Mouse (Mus musculus) forebrain, embryonic 15.5 days (tissue): Measurements from ENCODE around the gene Coro2b. TPM values are rescaled to one million over a fixed set of nuclear protein-coding genes. Genes with fewer than 3 reads are reported as not detected.

Experiments used
- ATAC-seq: fragments of 200-750 bp; cut with Nextera tagmentation; replicated peaks from 2 replicates; pipeline ENCODE4 v1.8.0; 2017; ENCODE audit warnings: mild to moderate bottlenecking, moderate TSS enrichment, moderate library complexity
- H3K27ac ChIP-seq: fragments of 300-500 bp; sonication (generic); replicated peaks from 2 replicates; pipeline ENCODE4 v1.5.1; 2015; ENCODE audit warnings: mild to moderate bottlenecking, inconsistent platforms
- H3K27me3 ChIP-seq: fragments of 300-500 bp; sonication (generic); 2 replicates; pipeline ENCODE4 v1.6.1; 2015; ENCODE audit warnings: inconsistent platforms
- H3K36me3 ChIP-seq: fragments of 300-500 bp; sonication (generic); 2 replicates; pipeline ENCODE4 v1.6.1; 2015; ENCODE audit warnings: mild to moderate bottlenecking, inconsistent platforms
- H3K4me1 ChIP-seq: fragments of 300-500 bp; sonication (generic); 2 replicates; pipeline ENCODE4 v1.6.1; 2015; ENCODE audit warnings: inconsistent platforms
- H3K4me2 ChIP-seq: fragments of 300-500 bp; sonication (generic); replicated peaks from 2 replicates; pipeline ENCODE4 v1.6.1; 2015; ENCODE audit warnings: mild to moderate bottlenecking, inconsistent platforms
- H3K4me3 ChIP-seq: fragments of 300-500 bp; sonication (generic); 2 replicates; pipeline ENCODE4 v1.5.1; 2015; ENCODE audit warnings: mild to moderate bottlenecking, inconsistent platforms
- H3K9ac ChIP-seq: fragments of 300-500 bp; sonication (generic); replicated peaks from 2 replicates; pipeline ENCODE4 v1.6.1; 2015; ENCODE audit warnings: mild to moderate bottlenecking, inconsistent platforms
- H3K9me3 ChIP-seq: fragments of 300-500 bp; sonication (generic); 2 replicates; pipeline ENCODE4 v1.6.1; 2016; ENCODE audit warnings: inconsistent platforms
- WGBS: fragments of 180-500 bp; shearing (Covaris S2); methylation state at CpG from one replicate; pipeline ENCODE4 v1.1.7; 2015; ENCODE audit warnings: mixed read lengths; 5-methylcytosine and 5-hydroxymethylcytosine counted together
- polyA plus RNA-seq: library from polyadenylated mRNA; unstranded; fragments of >200 nt; fragmentation: Nextera tagmentation; extraction: Ambion mirVana; gene quantifications from 2 replicates; pipeline ENCODE4 v1.2.1, GENCODE M21; 2015

The Coro2b gene
- polyA plus RNA-seq, 1 experiment from 2014 or later, result 41.0 TPM

DNA sequence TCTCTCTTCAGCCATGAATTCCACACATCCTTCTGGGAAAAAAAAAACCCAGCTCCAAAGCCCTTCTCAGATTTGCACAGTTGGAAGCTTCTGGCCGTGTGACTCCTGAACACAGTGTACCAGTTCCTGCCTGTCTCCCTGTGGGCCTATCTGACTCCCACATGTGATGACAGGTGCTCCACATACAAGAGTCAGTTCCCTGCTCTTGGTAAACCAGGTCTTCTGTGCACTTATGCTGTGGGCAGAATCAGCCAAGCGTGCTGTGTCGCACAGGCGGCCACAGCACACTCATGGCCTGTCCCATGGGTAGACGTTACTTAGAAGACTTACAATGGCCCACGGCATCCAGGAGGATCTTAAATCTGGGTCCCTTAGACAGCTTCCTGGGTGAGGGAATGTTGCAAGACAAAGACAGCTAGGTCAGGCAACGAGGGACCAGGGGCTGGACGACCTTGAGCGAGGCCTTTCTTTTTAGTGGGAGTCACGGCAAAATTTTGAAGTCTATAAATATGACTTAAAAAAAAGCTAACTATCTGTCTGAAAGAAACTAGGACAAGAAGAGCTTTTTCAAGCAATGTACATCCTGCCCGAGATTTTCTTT, 30.3 kb downstream of the Coro2b start:
- no peaks in the 10 kb centered on the region for H3K9me3 ChIP-seq
- H3K4me3 ChIP-seq, result no peak overlapping the region
- no peak overlapping the region for H3K9ac ChIP-seq
- H3K4me1 ChIP-seq, result peaks cover 45% of the 10 kb centered on the region
- no peak for ATAC-seq
- H3K36me3 ChIP-seq, result no peaks in the 10 kb centered on the region
- no peaks in the 10 kb centered on the region for H3K27me3 ChIP-seq
- no peak overlapping the region for H3K4me2 ChIP-seq
- WGBS, result 91% methylated on average over 11 of the region's 11 CpGs
- no peak overlapping the region for H3K27ac ChIP-seq

DNA sequence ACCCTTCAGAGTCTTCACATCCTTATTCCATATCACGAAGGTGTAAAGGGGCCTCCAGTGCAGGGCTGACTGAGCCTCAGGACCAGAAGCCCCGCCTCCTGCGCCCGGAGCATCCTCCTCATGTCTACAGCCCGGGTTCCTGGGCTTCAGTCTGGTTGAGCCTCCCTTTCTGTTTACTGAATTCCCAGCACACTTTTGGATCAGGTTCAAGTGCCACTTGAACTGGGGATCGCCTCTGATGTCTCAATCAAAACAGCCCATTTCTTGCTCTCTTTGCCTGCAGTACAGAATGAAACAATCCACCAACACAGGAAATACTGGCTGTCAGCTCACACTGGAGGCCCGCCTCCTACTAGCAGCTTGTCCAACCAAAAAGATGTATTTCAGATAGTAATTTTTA, 32.7 kb downstream of the Coro2b start:
- ATAC-seq, result peak; percentile 55; the same call in 1 of the 2 replicates
- no peak overlapping the region for H3K9ac ChIP-seq
- no peaks in the 10 kb centered on the region for H3K27me3 ChIP-seq
- peak overlapping the region; percentile 55; the same call in 1 of the 2 replicates for H3K27ac ChIP-seq
- H3K9me3 ChIP-seq, result no peaks in the 10 kb centered on the region
- no peaks in the 10 kb centered on the region for H3K36me3 ChIP-seq
- H3K4me1 ChIP-seq, result peaks cover 20% of the 10 kb centered on the region
- H3K4me3 ChIP-seq, result 0 out of 2 replicates have a peak overlapping the region, but pooled peaks have one; percentile 10
- peak overlapping the region; percentile 19; the same call in 1 of the 2 replicates for H3K4me2 ChIP-seq
- 51% methylated on average over 7 of the region's 7 CpGs for WGBS

DNA sequence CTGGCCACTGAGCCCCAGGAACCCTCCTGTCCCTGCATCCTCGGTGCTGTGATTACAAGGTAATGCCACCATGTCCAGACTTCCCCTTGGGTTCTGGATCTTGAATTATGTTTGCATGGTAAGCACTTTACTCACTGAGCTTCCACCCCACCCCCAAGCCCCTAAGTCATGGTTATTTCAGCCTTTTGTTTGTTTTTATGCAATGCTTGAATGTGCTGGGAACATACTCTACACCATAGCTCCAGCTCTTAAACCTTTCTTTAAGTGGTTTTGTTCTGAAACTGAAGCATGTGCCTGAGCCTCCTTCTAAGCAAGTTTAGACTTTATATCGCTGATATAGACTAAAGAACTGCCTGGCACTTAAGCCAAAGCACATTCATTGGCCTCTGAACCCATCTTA, 34.5 kb downstream of the Coro2b start:
- H3K36me3 ChIP-seq, result no peaks in the 10 kb centered on the region
- no peaks in the 10 kb centered on the region for H3K9me3 ChIP-seq
- H3K27me3 ChIP-seq, result no peaks in the 10 kb centered on the region
- no peak overlapping the region for H3K27ac ChIP-seq
- WGBS, result 69% methylated on average over 2 of the region's 2 CpGs
- H3K4me1 ChIP-seq, result peaks cover 20% of the 10 kb centered on the region
- H3K4me2 ChIP-seq, result no peak overlapping the region
- ATAC-seq, result no peak
- H3K9ac ChIP-seq, result no peak overlapping the region
- H3K4me3 ChIP-seq, result no peak overlapping the region

DNA sequence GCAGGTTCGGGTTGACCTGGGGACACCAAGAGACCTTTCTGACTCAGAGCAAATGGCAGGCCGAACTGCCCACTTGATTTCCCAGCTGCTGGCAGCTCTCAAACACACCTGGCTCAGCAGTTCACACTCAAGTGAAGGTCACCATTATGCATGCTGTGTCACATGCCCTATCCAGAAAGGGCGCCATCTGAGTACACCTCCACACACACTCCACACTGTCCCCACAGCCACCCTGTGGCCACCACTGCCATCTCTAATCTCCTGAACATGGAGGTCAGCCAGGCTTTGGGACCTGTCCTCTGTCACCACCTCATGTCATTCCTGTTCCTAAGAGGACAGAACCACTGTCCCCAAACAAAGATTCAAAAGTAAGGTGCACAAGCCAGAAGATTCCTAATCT, 35.3 kb downstream of the Coro2b start:
- Histone ChIP-seq H3K9me3 (no peaks in the 10 kb centered on the region), H3K27me3 (no peaks in the 10 kb centered on the region), H3K4me1 (peaks cover 23% of the 10 kb centered on the region), H3K27ac (no peak overlapping the region), H3K36me3 (no peaks in the 10 kb centered on the region), H3K9ac (no peak overlapping the region), H3K4me3 (no peak overlapping the region), H3K4me2 (no peak overlapping the region)
- WGBS, result 98% methylated on average over 3 of the region's 3 CpGs
- no peak for ATAC-seq

DNA sequence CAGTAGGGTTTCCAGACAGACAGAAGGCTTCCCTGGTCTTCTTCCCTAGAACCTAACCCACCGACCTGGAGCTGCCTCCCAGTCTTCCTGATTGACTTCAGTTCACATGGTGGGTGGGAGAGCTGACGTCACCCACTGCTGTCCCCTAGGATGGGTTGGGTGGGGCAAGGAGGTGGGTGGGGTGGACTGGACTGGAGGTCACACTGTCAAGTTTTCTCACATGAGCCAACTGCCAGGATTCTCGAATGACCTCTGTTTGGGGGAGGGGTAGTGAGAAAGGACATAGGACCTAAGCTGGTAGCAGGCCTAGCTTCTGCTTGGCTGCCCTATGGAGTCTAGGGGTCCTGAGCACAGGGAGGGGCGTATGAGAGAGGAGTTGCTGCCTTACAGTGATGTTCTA, 36.8 kb downstream of the Coro2b start:
- Histone ChIP-seq H3K9me3 (no peaks in the 10 kb centered on the region), H3K36me3 (no peaks in the 10 kb centered on the region), H3K27ac (no peak overlapping the region), H3K27me3 (no peaks in the 10 kb centered on the region), H3K4me2 (no peak overlapping the region), H3K4me3 (no peak overlapping the region), H3K9ac (no peak overlapping the region), H3K4me1 (peaks cover 23% of the 10 kb centered on the region)
- no peak for ATAC-seq
- 82% methylated on average over 4 of the region's 4 CpGs for WGBS

DNA sequence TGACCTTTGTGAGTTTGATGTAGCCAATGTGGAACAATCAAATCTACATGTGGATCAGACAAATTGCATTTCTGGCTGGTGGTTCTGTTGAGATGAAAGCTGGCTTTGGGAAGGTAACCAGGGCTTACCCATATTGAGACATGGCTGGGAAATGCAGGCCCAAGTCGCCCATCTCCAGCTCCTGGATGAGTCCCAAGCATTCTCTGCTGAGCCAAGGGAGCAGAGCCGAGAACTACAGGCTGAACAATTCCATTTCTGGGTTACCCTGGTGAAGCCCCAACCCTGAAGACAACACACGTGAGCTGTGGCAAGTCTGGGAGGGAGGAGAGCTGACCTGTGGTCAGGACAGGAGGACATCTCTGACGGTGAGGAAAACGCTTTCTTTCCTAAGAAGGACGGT, 37.9 kb downstream of the Coro2b start:
- Histone ChIP-seq H3K9me3 (no peaks in the 10 kb centered on the region), H3K27me3 (no peaks in the 10 kb centered on the region), H3K4me3 (no peak overlapping the region), H3K36me3 (no peaks in the 10 kb centered on the region), H3K4me1 (peaks cover 14% of the 10 kb centered on the region), H3K27ac (no peak overlapping the region; the same call in 1 of the 2 replicates), H3K4me2 (no peak overlapping the region), H3K9ac (no peak overlapping the region)
- 84% methylated on average over 6 of the region's 6 CpGs for WGBS
- no peak for ATAC-seq

DNA sequence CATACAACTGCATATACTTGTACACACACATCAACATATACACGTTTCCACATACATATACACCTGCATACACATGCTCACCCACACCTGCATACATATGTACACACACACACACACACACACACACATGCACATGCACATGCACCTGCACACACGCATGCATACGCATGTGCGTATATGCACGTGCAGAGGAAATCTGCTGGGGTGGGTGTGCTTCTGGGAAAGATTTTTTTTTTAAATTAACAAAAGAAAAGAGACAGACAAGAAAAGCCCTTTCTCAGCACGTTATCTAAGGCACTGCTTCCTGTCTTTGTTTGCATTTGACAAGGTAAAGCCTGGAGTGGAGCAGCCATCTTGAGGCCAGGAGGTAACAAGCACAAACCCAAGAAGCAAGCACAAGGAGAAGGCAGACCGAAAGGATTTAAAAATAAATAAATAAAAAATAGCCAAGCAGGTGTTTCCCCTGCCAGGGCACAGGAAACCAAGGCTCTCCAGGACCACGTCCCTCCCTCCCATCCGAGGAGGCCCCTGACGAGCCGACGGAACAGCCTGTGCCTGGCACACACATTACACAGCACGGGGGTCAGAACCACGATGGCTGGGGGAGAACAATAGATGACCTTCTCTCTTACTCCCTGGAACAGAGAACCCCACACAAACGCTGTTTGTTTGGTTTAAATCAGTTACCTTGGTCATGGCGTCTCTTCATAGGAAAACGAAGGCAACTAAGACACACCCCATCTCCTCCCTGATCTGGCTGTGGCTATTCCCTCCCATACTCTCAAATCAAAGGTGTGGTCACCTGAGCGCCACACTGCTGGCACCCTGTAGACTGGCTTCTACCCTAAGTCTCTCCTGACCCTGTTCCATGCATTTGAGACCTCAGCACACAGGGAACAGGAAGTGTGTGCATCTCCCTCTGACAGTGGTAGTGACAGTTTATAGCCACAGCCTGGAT, 39.4 kb downstream of the Coro2b start:
- Histone ChIP-seq H3K27ac (peak overlapping the region; percentile 45), H3K36me3 (no peaks in the 10 kb centered on the region), H3K4me3 (no peak overlapping the region), H3K9ac (no peak overlapping the region), H3K4me2 (no peak overlapping the region), H3K9me3 (no peaks in the 10 kb centered on the region), H3K27me3 (no peaks in the 10 kb centered on the region), H3K4me1 (peaks cover 21% of the 10 kb centered on the region)
- no peak for ATAC-seq
- 65% methylated on average over 18 of the region's 18 CpGs for whole genome bisulfite sequencing

DNA sequence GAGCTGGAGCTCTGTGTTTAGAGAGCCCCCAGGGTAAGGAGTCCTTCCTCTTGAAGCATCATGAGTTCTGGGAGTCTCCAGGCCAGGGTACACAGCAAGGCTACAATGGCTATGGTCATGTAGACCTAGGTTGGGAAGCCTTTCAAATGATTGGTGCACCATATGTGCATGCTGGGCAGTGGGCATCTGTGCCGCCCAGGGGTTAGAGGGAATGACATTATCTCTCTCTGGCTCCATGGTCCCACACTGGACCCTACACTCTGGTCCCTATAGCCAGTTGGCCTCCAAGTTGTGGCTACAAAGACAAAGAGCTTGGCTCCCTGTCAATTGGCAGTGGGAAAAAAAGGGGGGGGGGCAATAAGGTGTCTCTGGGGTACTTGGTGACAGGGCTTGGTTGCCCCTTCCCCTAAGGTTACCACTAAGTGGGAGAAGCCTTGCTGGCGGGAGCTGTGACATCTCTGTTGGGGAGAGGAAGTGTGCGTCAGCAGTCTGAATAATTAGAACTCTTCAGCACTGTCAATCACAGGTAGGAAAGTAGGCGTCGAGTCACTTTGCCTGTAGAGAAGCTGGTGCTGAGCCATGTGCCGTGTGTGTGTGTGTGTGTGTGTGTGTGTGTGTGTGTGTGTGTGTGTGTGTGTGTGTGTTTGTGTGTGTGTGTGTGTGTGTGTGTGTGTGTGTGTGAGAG, 44.4 kb downstream of the Coro2b start:
- H3K36me3 ChIP-seq, result peaks cover 3% of the 10 kb centered on the region; the same call in 1 of the 2 replicates
- H3K27ac ChIP-seq, result no peak overlapping the region
- H3K9me3 ChIP-seq, result no peaks in the 10 kb centered on the region
- 29% methylated on average over 6 of the region's 6 CpGs for WGBS
- no peaks in the 10 kb centered on the region for H3K27me3 ChIP-seq
- no peak overlapping the region for H3K4me2 ChIP-seq
- H3K4me3 ChIP-seq, result no peak overlapping the region
- no peak overlapping the region for H3K9ac ChIP-seq
- 0 out of 2 replicates have a peak, but pooled peaks have one; percentile 31 for ATAC-seq
- H3K4me1 ChIP-seq, result peaks cover 34% of the 10 kb centered on the region

DNA sequence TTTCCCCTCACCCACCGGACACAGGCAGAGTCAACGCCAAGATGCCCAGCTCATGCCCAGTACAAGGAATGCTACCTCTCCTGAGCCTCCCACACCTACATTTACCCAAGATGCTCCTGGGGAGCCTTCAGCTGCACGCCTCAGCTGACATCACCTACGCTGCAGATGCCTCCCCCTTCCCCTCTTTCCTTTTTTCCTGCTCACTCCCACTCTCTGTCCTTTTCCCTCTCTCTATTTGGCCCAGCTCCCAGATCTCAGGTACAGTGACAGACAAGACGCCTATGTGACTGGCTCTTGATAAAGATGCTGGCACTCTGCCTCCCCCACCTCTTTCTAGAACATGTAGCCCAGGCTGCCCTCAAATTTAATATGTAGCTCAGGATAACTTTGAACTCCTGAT, 45.2 kb downstream of the Coro2b start:
- Histone ChIP-seq H3K27ac (0 out of 2 replicates have a peak overlapping the region, but pooled peaks have one; percentile 27), H3K4me2 (no peak overlapping the region), H3K36me3 (peaks cover 3% of the 10 kb centered on the region; the same call in 1 of the 2 replicates), H3K4me3 (no peak overlapping the region), H3K4me1 (peaks cover 36% of the 10 kb centered on the region), H3K9ac (no peak overlapping the region), H3K9me3 (no peaks in the 10 kb centered on the region), H3K27me3 (no peaks in the 10 kb centered on the region)
- ATAC-seq, result no peak
- WGBS, result 62% methylated on average over 5 of the region's 5 CpGs

DNA sequence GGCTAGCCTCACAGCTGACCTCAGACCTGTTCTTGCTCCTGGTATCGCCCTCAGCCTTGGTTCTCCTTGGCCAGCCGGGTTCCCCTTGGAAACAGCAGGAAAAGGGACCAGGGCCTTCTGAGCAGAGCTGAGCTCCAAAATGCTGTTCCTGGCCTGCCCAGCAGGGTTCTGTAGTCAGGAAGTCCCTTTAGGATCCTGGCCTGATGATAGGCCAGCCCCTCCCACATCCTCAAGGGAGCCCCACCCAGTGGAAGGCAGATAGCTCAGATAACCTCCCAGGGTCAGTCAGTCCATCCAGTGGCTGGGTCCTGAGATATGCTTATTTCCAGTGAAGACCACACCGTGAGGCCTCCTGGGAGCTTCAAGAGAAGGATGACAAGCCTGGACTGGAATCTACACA, 45.7 kb downstream of the Coro2b start:
- Histone ChIP-seq H3K9me3 (no peaks in the 10 kb centered on the region), H3K27ac (0 out of 2 replicates have a peak overlapping the region, but pooled peaks have one; percentile 27), H3K4me1 (peaks cover 36% of the 10 kb centered on the region), H3K36me3 (peaks cover 3% of the 10 kb centered on the region; the same call in 1 of the 2 replicates), H3K9ac (no peak overlapping the region), H3K27me3 (no peaks in the 10 kb centered on the region), H3K4me2 (no peak overlapping the region), H3K4me3 (no peak overlapping the region)
- WGBS, result 70% methylated on average over 3 of the region's 3 CpGs
- no peak for ATAC-seq

DNA sequence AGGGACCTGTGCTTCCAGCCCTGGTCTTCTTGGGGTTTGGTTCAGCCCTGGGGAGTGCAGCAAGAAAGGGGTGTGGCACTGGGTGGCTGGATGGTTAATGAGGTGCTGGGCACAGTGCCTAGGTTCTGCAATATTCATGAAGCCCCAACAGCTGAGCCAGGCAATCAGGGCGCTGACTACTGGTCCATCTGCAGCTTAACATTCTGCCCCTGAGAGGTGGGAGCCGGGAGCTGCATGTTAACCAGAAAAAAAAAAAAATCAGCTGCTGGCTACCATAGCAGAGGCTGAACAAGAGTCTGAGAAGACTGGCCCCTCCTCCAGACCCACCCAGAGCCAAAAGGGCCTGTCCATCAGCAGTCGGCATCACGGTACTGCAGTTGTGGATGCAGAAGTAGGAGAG, 52.7 kb downstream of the Coro2b start:
- H3K9ac ChIP-seq, result no peak overlapping the region
- no peak overlapping the region for H3K4me2 ChIP-seq
- H3K9me3 ChIP-seq, result no peaks in the 10 kb centered on the region
- H3K4me1 ChIP-seq, result peaks cover 65% of the 10 kb centered on the region
- H3K4me3 ChIP-seq, result no peak overlapping the region
- H3K36me3 ChIP-seq, result peaks cover 7% of the 10 kb centered on the region; the same call in 1 of the 2 replicates
- no peaks in the 10 kb centered on the region for H3K27me3 ChIP-seq
- 13% methylated on average over 4 of the region's 4 CpGs for WGBS
- H3K27ac ChIP-seq, result peak overlapping the region; percentile 92
- ATAC-seq, result peak; percentile 75

DNA sequence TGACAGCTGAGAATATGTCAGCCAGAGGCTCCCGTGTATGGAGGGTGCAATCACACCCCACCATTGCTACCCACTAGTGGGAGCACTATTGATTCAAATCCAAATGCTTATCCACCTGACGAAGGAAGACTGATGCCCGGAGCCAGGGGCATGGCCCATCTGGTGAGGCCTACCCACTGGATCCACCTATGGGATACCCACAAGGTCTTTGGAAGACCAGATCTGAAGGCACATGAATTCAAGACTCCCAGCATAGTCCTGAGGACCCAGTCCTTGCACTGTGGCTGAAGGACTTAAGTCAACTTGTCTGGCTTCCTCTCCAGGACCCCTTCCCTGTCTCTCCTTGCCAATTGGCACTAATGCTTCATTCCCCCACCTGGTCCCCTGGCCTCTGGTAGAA, 54.1 kb downstream of the Coro2b start:
- Histone ChIP-seq H3K9ac (no peak overlapping the region), H3K4me3 (no peak overlapping the region), H3K27me3 (no peaks in the 10 kb centered on the region), H3K4me1 (peaks cover 67% of the 10 kb centered on the region), H3K27ac (peak overlapping the region; percentile 92; the same call in 1 of the 2 replicates), H3K9me3 (no peaks in the 10 kb centered on the region), H3K36me3 (0 out of 2 replicates have a peak, but pooled peaks cover 4% of the 10 kb centered on the region), H3K4me2 (no peak overlapping the region)
- no peak for ATAC-seq
- WGBS, result 77% methylated on average over 3 of the region's 3 CpGs
